Mouse (Mus musculus) lung, postnatal 36 days (tissue): Measurements from ENCODE around the gene Cenpc1.

Experiments used
- DNase-seq: peaks from one replicate; pipeline ENCODE4 v3.0.0; 2022; ENCODE audit warnings: mixed read lengths

Cenpc1 gene

DNA sequence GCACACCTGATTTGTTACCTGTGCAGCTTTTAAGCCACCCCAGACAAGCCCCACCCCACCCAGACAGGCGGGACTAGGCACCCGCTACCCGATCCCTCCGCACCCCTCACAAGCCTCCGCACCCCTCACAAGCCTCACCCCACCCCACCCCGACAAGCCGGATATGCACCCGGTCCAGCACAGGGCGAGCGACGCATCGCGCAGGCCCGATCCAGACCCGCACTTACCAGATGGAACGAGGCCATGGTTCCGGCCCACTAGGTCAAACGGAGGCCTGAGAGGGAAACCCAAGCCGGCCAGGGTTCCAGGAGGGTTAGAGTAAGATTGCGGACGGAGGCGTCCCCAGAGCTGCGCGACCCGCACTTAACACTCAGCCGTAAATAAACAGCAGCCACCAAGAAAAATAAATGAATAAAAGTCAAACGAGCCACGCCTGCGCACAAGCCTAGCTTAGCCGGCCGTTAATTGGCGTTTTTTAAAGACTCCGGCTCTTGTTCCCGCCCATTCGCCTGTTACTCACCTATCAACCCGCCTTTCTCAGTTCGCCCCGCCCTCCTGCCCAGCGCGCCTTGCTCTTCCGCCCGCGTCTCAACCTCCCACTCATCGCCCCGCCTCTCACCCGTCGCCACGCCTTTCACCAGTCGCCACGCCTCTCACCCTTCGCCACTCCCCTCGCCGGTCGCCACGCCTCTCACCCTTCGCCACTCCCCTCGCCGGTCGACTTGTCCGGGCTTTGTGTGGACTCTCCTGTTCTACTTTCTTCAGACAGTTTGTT, at the start of gene Cenpc1:
Gene Cenpc1 (minus strand): TSS at position 483 of the 775 bp plus-strand sequence.
- peak; percentile 98 for DNase-seq

DNA sequence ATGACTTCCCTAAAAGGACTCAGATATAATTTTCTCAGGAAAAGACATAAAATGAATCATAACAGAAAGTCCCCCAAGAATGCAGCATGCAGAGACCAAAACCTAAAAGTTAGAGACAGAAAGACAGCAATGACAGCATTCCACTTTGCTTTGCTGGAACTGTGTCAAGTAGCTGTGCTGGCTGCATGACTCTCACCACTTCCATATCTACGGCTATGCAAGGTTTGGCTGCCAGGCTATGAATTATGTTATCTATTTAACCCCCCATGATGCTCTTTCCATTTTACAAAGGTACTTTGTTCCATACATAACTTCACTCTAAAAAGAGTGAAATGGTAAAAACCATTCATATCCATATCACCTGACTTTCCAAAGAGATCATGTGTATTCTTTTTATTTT, 48.6 kb upstream of the Cenpc1 start:
- DNase-seq: no peak

- no peak for DNase-seq
These were observed 47.7 kb upstream of the Cenpc1 start for GRCm38 (mm10) chr5:86113037-86113436.

- no peak for DNase-seq
These were observed 45.7 kb upstream of the Cenpc1 start for GRCm38 (mm10) chr5:86111074-86111473.

DNA sequence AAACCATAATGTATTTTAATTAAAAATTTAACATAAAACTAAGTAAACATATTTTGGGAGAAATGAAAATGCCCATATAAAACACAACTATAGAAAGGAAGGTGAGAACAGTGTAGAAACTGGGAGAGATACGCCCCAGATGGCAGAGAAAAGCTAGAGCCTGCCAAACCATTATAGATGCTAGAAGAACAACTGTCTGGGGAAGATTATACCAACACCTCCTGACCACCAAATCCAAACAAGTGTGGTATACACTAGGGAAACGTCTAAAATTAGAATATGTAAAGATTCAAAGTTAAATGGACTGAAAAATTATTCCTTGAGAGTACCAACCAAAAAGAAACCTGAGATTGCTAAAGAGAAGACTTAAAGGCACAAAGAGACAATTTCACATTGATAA, 41.2 kb upstream of the Cenpc1 start:
- no peak for DNase-seq

DNA sequence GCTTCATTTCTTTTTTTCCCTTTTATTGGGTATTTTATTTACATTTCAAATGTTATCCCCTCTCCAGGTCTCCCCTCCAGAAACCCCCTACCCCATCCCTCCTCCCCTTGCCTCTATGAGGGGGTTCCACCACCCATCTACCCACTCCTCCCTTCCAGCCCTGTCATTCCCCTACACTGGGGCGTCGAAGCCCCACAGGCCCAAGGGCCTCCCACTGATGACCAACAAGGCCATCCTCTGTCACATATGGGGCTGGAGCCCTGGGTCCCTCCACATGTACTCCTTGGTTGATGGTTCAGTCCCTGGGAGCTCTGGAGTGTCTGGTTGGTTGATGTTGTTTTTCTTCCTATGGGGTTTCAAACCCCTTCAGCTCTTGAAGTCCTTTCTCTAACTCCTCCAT, 36.8 kb upstream of the Cenpc1 start:
- DNase-seq: no peak

GRCm38 (mm10) chr5:86100621-86101020, 35.2 kb upstream of the Cenpc1 start:
- DNase-seq: no peak

GRCm38 (mm10) chr5:86098988-86099387, 33.6 kb upstream of the Cenpc1 start:
- no peak for DNase-seq

DNA sequence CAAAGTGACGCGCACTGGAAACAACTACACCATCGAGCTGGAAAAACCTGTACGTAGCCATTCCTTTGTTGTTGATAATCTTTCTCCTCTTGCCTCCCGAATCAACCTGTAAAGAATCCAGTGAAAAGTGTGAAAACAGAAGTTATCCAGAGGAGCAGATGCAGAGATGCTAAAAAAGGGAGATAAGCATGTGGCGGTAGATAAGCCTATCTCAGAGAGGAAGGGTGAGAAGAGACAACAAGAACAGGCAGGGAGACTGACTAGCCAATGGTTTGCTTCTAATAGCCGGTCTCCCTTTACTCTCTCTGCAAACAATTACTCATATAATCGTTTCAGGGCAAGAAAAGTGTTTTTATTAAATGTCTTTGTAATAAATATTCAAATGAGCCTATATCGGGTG, 29.4 kb upstream of the Cenpc1 start:
- DNase-seq: no peak

DNA sequence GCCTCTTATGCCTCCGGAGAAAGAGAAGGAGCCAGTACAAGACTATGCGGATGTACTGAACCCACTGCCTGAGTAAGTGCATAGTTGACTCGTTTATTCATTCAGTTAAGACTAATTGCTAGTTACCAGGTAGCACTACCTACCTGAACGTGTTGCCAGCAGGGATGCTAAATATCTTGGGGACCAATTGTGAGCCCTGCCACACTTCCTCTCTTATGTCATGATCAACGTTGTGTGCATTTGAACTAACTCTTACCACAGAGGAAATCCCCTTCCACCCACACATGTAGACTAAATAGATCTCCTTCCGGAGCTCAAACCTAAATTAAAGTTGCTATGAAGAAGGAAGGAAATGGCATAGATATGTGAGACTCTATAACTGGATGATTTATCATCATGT, 21.4 kb upstream of the Cenpc1 start:
- DNase-seq: peak; percentile 53

DNA sequence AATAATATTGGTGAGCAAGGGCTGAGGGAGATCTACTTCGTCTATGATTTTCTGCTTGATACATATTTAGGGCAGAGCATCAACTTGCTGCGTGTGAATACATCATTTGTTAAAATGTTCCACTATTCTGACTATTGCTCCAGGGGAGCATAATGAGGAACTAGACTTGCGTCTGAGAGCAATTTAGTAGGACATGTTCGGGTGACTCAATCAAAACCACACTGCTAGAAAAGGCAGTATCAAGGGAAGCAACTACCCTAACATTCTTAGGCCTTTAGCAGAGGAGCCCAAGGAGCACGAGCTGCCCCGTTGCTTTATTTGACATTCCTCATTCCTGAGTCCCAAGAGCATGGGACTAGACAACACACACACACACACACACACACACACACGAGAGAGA, 19.6 kb upstream of the Cenpc1 start:
- peak; percentile 46 for DNase-seq

GRCm38 (mm10) chr5:86083987-86084386, 18.6 kb upstream of the Cenpc1 start:
- no peak for DNase-seq

DNA sequence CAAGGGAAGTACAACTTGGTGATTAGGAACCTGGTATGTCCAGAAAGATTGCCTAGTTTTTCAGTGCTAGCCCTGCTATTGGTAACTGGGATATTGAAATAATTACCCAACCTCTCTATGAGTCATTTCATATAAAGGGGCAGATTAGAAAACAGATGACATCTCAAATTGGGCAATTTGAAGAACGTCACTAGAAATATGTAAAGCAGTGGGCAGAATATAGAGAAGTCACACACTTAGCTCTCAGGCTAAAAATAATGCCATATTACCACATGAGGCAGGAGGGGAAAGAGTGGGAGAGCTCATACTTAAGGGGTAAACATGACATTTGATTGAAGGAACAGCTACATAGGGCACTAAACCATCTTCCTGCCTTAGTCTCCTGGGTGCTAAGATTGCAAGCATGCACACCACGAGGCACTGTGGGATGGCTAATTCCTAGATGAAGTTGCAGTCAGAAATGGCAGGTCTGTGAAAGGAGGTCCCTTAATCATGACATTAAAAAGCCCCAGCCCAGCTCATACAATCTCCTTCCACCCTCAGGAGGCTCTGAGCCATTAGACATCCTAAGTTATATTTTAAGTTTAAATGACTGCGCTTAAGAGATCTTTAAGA, 13.4 kb upstream of the Cenpc1 start:
- DNase-seq: peak; percentile 42

- DNase-seq: no peak
These were observed 7.5 kb upstream of the Cenpc1 start for GRCm38 (mm10) chr5:86072756-86073386.

DNA sequence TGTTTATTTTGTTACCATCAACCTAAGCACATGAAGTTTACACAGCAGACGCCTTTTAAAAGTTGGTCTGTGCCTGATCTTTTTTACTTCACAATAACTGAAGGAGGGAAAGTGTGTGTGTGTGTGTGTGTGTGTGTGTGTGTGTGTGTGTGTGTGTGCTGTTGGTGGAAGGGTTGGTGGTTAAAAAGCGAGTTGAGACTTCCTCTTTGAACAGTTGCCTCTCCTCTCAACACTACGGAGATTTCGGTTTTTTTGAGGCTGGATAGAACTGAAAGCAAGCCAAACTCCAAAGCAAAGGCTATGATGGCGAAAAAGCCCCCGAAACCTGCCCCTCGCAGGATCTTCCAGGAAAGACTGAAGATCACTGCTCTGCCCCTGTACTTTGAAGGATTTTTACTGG, 6.2 kb upstream of the Cenpc1 start, which contains the start of gene Stap1:
Gene Stap1 (plus strand): TSS at position 209 of the 400 bp plus-strand sequence.
- peak; percentile 40 for DNase-seq

DNA sequence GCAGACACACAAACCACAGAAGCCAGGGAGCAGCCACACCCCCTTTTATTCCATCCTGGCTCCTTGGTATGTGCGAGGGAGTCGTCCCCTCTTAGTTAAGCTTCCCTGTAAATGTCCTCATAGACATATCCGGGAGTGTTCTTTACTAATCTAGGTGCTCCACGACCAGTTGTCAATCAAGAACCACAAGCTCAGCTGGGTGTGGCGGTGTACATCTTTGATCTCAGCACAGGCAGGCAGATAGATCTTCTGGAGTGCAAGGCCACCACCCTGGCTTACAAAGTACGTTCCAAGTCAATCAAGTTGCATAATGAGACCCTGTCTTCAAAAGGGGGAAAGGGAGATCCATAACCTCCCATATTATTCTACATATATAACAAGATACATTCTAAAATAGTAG, 3.7 kb upstream of the Cenpc1 start:
- no peak for DNase-seq

DNA sequence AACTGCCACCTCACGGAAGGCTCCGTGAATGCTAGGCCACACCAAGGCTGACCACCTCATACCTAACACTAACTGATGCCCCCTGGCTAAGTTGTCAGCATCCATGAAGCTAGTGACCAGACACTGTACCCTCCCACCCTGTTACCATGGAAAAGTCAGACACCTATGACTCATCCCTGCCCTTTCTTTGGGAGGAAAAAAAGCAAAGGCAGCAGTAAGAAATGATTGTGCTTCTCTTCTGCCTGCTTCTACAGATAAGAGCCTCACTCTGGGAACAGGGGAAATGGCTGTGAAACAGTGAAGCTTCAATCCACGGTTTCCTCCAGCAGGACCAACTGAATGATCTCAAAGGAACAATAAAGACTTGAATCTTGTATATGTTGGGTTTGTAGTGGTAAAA, 3.1 kb upstream of the Cenpc1 start:
- DNase-seq: no peak

DNA sequence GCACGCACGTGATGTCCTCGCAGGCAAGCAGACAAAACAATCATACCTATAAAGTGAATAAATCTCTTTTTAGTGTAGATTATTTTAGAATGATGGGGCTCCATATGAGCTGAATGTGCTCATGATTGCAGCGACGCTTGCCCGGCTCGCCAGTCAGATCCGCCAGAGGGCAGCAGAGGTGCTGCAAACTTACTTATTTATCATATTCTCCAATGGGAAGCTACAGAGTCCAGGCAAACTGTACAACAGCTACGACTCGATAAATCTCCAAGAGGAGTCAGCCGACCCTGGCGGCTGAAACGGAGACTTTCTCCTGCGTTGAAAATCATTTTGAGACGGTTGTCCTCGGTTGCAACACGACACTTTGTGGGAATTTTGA, 1.2 kb upstream of the Cenpc1 start:
- peak; percentile 97 for DNase-seq

GRCm38 (mm10) chr5:86065876-86066550, 630 bp upstream of the Cenpc1 start:
- no peak for DNase-seq

- DNase-seq: no peak
These were observed 1.9 kb downstream of the Cenpc1 start for GRCm38 (mm10) chr5:86063501-86063900.

- no peak for DNase-seq
These were observed 35.6 kb downstream of the Cenpc1 start for GRCm38 (mm10) chr5:86029820-86030219.

DNA sequence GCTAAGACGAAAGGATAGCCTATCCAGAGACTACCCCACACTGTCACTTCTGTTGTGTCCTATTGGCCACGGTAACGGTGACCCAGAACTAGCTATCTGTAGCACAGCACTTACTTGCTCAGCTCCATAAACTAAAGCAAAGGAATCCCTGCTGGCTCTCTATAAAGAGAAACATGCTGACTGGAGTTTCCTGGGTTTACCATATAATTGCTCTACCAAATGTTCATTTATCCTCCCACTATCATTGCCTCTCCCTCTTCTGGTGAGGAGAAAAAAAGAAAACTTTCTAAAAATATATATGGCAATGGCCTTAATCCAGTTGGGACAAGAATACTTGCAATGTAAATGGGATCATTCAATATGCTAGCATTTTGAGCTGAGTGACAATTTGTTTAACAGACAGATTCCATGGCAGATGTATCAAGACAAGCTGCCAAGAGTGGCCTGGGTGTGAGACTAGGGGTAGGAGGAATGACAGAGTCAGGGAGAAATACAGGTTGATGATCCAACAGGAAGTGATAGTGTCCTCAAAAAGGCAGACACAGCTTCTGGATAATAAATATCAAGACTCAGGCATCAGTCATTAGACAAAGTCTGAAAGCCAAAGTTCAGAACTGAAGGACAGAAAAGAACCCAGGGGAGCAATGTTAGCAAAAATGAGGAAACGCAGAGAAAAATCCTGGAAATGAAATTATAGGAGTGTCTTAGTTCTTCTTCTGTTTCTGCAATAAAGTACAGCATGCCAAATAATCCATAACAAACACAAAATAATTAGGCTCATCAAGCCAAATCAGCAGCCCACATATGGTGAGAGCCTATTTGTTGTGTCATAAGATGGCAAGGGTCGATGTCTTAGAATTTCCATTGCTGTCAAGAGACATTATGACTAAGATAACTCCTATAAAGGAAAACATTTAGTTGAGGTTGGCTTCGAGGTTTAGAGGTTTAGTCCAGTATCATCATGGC, 68.6 kb downstream of the Cenpc1 start:
- DNase-seq: no peak
